Mouse (Mus musculus) gastrocnemius, postnatal 25 days (tissue): Measurements from ENCODE around the gene Best2. TPM values are rescaled to one million over a fixed set of nuclear protein-coding genes. Genes with fewer than 3 reads are reported as not detected.

Source experiments
- DNase-seq: peaks from one replicate; pipeline ENCODE4 v3.0.0; 2022
- long read RNA-seq, 2 experiments: library from polyadenylated mRNA; stranded (forward); transcript quantifications; one replicate each; pipeline ENCODE4 v2.0.0; 2021
- total RNA-seq, 2 experiments: library from RNA; stranded (reverse); gene quantifications; 1 replicate in 1 of 2; 2 replicates in 1 of 2; pipeline ENCODE4 v1.2.3; 2021

The Best2 gene
- not detected for total RNA-seq
- long read RNA-seq, experiment 1: 0 reads
- long read RNA-seq, experiment 2, partial matches to known transcripts: 0 of 1 reads
- long read RNA-seq, experiment 2, other reads (novel, unspliced or antisense): 1 of 1 reads

DNA sequence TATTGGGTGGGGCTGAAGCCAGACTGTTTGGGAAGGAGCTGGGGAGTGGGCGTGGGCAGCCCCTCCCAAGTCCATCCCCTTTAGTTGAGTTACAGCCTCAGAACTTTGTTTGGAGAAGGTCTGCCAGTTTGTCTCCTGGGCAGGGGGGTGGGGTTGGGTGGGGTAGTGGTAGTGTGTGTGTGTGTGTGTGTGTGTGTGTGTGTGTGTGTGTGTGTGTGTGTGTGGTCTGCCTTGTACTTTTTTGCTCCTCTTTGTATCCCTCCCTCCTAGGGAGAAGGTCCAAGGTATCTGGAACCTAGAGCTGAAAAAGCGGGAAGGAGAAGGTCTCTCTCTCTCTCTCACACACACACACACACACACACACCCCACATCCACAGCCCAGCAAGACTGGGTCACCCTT is at the start of gene Best2:
Gene Best2 (minus strand): TSS at position 101 of the 400 bp plus-strand sequence.
- no peak for DNase-seq

DNA sequence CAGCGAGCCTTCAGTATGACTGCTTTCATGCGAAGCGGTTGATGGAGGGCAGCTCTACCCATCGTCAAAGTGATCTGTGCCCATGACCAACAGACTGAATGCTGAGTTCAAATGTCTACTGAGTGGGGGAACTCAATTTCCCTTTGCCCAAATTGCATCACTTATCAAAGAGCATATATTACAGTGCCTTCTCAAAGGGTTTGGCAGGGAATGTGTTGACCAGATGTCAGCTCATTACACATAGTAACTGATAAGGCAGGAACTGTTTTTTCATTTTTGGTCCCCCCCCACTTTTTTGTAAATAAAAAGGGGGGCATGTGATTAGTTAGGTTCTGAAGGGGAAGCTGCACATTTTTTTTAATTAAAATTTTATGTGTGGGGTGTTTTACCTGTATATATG is 48.3 kb upstream of the Best2 start:
- no peak for DNase-seq

DNA sequence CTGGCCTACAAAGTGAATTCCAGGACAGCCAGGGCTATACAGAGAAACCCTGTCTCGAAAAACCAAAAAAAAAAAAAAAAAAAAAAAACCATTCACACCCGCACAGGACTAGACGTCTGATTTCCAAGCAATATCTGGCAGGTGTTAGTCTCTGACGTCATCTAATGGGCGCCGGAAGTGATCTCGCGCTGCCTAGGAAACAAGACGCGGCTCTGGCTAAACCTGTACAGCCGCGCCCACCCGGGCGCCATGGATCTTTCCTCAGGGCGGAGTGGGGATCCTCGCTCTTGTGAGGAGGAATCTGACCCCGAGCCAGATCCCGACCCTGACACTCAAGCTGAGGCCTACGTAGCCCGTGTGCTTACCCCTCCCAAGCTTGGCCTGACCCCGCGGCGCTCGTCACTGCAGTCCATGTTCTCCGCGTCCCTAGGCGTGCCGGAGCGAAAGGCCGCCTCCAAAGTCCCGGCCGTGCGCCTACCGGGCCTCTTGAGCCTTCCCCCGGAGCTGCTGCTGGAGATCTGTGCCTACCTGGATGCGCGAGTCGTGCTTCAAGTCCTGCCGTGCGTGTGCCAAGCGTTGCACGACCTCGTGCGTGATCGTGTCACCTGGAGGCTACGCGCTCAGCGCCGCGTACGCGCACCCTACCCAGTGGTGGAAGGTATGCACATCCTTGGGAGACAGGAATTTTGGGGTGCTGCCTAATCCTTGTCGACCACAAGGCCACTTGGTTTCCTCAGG is 45.7 kb upstream of the Best2 start, which contains the start of gene Fbxw9:
Gene Fbxw9 (plus strand): TSS at position 177 of the 738 bp plus-strand sequence.
- peak; percentile 73 for DNase-seq

DNA sequence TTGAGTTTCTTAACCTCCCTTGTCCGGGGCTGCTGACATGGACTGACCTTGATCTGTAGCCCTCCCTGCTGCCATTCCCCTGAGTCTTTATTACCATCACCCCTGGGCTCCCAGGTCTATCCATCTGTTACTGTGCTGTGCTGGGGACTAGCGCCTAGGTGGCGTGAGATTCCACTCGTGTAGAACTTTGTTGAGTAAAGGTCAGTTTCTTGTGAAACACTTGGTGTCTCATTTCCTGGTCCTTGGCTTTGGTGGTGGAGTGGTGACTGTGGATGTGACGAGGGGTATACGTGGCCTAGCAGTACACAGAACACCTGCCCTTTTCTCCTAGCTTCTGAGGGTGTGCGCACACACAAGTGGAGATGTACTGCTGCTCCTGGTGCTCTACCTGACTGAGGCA is 43.0 kb upstream of the Best2 start:
- no peak for DNase-seq

DNA sequence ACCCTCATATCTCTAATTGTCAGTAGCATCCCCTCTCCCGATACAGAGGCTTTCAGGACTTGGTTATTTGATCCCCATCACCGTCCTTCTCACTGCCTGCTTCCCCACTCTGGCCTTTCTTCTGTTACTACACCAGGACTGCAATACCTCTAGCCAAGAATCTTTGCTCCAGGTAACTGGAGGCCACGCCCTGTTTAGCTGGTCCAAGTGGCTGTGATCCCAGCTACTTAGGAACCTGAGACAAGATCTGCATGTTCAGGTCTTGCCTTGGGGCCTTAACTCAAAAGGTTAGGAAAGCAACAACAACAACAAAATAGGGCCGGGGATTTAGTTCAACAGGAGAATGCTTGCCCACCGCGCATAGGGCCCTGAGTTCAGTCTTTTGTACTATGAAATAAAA is 29.3 kb upstream of the Best2 start:
- no peak for DNase-seq

DNA sequence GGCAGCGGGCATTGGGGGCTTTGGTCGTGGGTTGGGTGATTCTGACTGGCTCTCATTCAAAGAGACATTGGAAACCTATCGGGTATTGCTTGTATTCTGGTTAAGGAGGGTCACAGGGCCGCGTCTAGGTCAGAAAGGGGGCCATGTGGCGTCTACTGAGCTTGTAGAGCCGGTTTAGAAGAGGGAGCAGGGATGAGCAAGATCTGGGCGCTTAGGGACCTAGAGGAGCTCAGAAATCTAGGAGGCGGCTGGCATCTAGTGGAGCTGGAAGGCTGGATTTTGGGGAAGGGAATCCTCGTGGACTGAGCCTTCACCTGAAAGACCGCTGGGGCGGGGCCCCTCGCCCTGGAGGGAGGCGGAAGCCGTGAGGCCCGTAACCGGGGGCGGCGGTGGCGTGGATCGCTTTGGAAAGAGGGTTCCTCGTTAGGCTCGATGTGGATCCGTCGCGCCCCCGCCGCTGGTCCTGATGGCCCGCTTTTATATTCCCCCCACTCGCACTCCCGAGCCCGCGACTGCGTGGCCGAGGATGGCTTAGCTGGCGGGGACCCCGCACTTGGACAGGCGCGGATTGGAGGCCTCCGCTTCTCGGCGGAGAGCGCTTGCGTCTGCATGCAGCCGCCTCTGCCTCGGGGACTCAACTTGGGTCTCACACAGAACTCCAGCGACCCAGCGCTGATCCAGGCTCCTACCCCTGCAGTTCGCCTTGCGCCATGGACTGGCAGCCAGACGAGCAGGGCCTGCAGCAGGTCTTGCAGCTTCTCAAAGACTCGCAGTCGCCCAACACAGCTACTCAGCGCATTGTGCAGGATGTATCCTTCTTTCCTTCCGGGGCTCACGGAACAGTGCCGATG is 23.6 kb upstream of the Best2 start:
- peak; percentile 45 for DNase-seq

DNA sequence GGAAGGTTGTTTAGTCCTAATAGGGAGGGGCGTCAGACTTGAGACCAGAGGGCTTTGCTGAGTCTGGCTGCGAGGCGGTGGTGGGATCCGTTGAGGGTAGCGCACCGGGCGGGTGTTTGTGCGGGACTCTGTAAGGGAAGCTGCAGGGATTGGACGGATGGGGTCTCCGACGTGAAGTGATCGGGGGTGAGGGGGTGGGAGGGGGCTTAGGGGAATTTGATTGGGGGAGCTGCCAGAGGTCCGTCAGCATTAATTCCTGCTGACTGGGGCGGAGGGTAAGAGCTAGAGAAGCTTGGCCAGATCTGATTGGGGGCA is 23.0 kb upstream of the Best2 start:
- no peak for DNase-seq

DNA sequence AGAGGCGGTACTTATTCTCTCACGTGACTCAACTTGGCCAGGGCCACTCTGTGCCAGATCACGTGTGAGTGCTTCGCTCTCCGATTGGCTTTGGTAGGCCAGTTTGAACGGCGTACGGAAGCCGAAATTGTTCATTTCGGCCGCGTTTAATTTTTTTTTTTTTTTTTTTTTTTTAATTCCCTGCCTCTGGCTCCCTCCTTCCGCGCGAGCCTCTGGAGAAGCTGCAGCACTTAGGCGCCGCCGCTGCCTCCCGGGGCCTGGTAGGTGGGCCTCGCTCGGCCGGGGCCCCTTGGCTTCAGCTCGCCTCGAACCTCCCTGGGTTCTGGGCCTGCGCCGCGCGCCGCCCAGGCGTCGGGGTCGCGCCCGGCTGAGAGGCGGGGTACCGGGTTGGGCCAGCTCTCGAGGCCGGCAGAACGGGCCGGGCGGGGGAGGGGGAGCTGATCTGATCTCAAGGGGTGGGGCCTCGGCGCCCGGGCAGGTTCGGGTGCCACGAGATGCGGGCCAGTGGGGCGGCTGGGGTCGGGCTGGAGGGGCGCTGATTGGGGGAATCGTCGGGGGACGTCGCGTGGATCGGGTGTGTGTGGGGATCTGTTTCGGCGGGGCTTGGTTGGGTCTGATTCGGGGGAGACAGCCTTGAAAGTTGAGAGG is 22.5 kb upstream of the Best2 start, which contains the start of gene Tnpo2:
Gene Tnpo2 (plus strand): TSS at position 198 of the 648 bp plus-strand sequence.
- DNase-seq: peak; percentile 91

DNA sequence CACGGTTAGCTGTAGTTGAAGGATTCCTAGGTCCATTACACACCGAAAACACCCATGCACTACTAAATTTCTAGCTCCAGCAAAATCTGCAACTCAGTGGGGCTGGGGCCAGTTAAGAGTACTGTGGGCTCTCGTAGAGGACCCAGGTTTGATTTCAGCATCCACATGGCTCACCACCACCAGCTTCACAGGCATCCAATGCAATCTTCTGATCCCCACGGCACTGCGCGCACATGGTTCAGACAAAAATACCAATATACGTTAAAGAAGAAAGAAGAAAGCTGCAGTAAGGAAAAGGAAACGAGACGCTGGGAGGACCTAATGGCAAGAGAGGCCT is 22.0 kb upstream of the Best2 start:
- no peak for DNase-seq

DNA sequence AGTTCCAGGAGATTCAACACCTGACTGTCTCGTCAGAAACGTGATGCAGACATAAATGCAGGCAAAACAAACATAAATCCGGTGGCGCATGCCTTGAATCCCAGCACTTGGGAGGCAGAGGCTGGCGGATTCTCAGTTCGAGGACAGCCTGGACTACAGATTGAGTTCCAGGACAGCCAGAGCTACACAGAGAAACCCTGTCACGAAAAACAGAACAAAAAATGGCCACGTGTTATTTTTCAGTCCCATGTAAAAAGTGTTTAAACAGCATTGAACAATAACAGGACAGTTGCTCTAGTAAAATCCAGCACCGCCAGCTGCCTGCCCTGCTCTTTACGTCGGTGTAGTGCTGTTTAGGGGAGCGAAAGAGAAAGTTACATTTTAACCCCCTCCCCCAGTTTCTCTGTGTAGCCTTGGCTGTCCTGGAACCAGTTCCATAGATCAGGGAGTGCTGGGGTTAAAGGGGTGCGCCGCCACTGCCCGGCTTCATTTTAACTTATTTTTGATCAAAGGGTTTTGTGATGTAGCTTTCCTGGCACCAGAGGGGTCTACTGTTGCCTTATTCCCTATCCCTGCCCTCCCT is 21.5 kb upstream of the Best2 start:
- DNase-seq: no peak

DNA sequence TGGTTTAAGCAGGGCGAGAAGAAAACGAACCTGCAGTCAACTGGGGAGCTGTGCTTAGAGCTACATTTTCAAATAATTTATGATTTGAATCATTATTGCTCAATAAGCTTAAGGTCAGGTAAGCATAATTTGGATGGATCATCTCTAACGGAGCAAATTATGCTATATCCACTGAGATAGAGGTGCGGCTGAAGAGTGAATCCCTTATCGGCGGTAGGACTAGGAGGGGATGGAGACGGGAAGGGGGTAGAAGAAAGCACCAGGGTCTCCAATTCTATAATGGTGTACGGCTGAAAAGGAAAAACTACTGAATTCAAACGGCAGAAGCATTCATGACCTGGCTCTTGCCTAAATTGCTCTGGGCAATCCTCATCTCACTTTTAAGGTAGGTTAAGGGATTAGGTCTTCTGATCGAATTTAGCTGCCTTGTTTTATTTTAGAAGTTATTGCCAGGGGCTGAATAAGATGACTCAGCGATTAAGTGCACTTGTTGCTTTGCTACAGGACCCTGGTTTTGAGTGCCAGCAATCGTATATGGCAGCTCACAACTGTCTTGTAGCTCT is 20.9 kb upstream of the Best2 start:
- no peak for DNase-seq

DNA sequence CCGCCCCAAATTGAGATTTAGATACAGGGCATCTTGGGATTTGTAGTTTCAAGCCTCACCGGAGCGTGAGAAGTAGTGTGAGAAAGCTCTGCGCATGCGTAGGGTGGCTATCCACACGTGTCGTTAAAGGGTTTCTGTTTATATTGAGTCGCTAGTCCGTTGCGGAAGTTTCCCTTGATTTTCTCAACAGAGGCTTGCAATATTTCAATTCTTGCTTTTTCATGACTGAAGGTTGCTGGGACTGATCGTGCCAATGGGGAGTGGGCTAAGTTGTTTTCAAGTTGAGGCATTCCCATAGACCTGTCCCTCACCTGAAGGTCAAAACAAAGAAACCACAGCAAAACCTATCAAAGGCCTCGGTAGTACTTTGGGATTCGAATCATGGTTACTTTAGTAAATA is 20.4 kb upstream of the Best2 start:
- DNase-seq: peak; percentile 50

DNA sequence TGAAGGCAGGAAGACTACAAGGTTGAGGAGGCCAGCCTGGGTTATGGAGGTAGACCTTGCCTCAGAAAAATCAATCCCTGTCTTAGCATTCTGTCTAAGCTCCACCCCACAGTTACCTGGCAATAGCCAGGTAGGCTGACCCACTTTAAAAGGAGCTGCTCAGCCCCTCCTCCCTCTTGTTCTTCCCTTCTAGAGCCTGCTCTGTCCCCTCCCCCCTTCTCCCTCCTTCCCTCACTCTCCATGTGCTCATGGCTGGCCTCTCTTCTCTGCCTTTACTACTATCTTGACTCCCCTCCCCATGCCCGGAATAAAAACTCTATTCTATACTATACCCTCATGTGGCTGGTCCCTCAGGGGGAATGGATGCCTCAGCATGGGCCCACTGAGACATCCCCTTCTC is 19.5 kb upstream of the Best2 start:
- DNase-seq: no peak

DNA sequence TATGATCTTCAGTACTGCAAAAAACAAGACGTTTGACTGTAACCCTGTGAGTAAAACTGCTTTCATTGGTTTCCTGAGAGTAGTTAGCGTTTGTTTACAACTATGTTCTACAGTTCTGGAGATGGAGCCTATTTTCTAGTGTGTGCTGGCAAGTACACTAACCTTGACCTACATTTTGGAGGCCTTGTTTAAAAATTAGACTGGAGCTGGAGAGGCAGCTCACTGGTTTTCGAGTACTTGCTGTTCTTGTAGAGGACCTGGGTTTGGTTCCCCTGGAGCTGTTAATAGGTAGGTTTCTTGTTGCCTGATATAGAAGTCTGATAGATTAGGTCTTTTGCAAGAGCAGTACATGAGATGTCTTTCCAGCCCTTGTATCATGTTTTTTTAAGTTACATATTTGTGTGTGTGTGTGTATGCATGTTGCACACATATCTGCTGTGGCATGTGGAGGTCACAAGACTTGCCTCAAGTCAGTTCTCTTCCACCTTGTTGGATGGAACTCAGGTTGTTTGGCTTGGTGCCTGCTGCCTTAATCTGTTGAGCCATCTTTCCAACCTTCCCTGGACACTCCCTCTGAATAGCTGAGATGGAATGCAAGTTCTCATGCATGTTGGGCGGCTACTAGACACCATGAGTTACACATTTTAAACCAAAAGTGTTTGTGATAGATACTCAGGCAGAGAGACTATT is 18.4 kb upstream of the Best2 start:
- no peak for DNase-seq

DNA sequence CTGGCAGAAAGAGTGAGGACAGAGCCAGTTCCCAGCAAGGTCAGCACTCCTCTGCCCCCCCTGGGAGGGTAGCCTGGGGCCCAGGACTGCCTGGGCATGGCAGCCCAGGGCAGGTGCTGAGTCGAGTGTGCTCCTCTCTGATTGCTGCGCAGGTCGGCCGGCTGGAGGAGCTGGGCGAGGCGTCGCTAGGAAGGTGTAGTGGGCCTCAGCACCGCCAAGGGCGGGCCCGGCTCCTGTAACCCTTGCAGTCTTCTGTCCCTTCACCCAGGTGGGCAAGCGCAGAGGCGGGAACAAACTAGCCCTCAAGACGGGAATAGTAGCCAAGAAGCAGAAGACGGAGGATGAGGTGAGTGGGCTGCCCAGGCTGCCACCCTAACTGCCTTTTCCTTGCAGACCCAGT is 14.9 kb upstream of the Best2 start:
- no peak for DNase-seq

DNA sequence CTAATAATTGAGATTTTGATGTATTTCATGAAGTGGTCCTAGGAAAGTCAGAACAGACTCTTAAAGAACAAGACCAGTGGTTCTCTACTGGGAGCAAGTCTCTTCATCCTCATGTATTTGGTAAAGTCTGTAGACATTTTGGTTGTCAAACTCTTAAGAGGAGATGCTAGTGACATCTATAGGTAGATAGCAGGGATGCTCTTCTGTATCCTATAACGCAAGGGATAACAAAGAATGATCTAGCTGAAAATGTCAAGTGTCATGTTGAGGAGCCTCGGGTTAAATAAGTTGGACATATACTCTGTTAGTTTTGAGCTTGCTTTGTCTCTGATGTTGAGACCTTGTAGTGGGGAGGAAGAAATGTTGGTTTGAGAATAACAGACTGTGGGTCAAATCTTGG is 13.6 kb upstream of the Best2 start:
- no peak for DNase-seq

DNA sequence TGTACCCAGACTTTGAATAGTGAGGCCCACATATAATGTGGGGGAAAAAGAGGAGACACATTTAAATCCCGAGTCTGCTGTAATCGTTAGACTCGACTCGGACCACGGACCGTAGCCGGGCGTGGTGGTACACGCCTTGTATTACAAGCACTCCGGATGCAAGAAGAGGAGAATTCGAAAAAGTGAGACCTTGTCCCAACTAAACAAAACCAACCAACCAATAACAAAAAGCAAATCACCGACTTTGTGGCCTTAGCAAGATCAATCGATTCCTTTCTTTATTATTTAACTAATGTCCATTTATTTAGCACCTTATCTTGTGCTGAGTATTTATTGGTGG is 13.2 kb upstream of the Best2 start:
- no peak for DNase-seq

DNA sequence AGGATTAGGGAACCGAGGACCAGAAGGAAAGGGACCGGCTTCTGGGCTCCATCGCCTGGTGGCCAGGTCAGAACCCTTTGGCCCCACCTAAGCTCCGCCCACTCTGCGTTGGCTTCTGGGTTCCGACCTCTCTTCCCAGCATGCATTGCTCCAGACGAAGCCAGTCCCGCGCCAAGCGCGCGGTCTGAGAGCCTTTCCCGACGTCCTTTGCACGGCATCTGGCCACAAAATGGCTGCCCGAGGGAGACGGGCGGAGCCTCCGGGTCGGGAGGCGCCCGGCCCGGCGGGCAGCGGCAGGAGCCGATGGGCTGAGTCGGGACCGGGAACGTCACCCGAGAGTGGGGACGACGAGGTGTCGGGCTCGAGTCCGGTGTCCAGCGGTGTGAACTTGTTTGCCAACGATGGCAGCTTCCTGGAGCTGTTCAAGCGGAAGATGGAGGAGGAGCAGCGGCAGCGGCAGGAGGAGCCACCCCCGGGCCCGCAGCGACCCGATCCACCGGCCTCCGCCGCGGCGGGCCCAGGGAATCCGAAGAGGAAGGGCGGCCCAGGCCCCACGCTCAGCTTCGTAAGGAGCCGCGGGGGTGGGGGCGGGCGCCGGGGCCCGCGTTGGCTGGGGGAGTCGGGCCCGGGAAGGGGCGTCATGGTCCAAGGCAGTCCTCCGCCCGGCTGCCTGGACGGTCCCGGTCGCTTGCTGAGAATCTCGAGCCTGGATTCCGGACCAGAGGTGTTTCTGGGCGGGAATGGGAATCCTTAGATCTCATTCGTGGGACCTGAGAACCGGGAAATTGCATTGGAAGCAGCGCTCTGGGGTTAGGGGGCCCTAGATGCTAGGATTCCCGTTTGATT is 12.6 kb upstream of the Best2 start, which contains the start of gene Trir:
Gene Trir (plus strand): TSS at position 154 of the 846 bp plus-strand sequence.
- DNase-seq: peak; percentile 96

DNA sequence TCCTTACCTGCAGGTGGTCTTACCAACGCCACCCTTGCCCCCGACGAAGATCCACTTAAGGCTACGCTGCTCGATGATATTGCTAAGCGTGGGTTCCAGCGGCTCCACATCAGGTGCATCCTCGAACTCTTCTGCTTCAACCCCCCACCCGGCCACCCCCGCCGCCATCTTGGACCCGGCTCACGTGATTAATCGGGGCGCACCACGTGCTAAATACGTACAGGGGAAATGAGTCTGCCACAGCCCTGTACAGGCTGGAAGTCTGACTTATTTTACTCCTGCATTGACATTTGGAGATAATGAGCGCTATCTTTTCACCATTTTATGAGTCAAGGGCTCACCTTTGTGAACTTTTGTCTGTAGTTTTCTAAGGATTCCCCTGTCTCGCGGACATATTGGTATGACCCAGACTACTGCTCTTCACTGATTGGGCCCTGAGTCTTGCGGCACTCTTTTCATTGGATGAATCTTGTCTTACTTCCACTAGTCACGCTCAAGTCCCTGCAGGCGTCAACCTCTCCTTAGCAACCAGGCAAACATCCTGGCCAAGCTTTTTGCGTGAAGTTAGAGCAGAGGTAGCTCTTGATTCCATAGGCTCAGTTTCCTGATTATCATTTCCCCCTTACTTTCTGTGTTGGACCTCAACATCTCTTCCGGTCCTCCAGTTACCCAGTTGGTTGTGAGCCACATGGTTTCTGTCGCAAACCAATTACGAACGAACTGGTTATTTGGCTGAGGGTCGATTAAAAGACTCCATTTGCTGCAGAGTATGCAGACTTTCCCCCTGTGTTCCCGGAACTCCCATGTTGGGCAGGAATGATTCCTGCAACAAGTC is 11.0 kb upstream of the Best2 start, which contains the start of gene Asna1:
Gene Asna1 (minus strand): TSS at position 184 of the 835 bp plus-strand sequence.
- DNase-seq: peak; percentile 79

DNA sequence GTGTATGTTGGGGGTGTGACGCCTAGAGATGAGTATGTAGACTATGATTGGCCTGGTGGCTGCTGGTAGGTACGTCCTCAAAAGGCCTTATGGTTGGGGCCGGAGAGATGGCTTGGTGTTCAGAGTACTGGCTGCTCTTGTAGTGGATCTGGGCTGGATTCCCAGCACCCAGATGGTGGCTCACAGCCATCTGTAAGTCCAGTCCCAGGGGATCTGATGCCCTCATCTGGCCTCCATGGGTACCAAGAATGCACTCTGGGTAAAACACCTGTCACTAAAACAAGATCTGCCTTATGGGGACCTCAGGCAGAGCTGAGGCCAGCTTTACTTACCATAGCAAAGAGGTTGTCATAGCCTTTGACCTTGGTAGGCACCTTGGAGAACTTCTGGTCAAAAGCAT is 9.5 kb upstream of the Best2 start:
- DNase-seq: no peak
